Mouse (Mus musculus): Measurements from ENCODE around the gene Atad5. TPM values are rescaled to one million over a fixed set of nuclear protein-coding genes. Genes with fewer than 3 reads are reported as not detected.
A peak's percentile ranks its signal among the peaks of the same experiment; 100 is the strongest.

The Atad5 gene
- polyA plus RNA-seq, 1 experiment from 2014 or later, result 9.1 TPM

DNA sequence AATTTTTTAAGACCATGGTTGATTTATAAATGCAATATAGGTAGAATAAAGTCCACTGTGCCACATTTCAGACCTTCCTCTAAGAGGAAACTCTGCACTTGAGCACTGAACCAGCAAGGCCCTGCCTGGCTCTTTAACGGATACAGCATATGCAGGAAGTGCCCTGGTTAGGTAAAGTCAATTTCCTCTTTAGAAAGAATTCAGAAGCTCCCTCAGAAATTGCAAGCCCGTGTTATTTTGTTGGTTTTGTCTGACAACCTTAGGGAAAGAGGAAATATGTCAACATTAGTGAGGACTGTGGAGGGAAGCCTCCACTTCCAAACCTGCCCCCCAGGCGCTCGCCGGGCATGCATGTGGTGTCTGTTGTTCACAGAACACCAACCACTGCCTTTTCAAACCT, 21.6 kb upstream of the Atad5 start:
- no peak for ATAC-seq (ENCODE audit: insufficient read depth)
- Histone ChIP-seq H3K27ac (replicated peaks) (peak overlapping the region; percentile 30; the same call in 1 of the 2 replicates), H3K4me2 (no peak overlapping the region), H3K4me3 (replicated peaks) (no peak overlapping the region), H3K27me3 (no peaks in the 10 kb centered on the region), H3K9ac (no peak overlapping the region), H3K36me3 (replicated peaks) (peaks cover 70% of the 10 kb centered on the region), H3K9me3 (replicated peaks) (no peaks in the 10 kb centered on the region), H3K4me1 (replicated peaks) (peaks cover 34% of the 10 kb centered on the region)
- 49% methylated on average over 5 of the region's 5 CpGs for WGBS (ENCODE audit: insufficient replicate concordance)

DNA sequence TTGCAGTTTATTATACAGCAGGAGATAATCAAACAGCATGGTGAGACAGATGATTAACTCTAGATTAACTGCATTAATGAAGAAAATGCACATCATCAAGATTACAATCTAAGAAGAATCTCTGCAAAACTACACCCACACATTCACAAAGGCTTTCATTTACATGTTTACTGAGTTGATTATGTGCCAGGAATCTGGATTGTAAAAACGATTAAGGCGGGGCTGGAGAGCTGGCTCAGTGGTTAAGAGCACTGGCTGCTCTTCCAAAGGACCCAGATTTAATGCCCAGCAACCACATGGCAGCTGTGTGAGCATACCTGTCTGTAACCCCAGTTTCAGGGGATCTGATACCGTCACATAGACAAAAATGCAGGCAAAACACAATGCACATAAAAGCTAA, 19.4 kb upstream of the Atad5 start:
- Histone ChIP-seq H3K4me1 (replicated peaks) (peaks cover 53% of the 10 kb centered on the region), H3K36me3 (replicated peaks) (peaks cover 66% of the 10 kb centered on the region), H3K9ac (no peak overlapping the region), H3K27me3 (no peaks in the 10 kb centered on the region), H3K27ac (replicated peaks) (no peak overlapping the region), H3K9me3 (replicated peaks) (no peaks in the 10 kb centered on the region), H3K4me3 (replicated peaks) (no peak overlapping the region), H3K4me2 (no peak overlapping the region)
- 74% methylated on average over 3 of the region's 3 CpGs for WGBS (ENCODE audit: insufficient replicate concordance)
- no peak for ATAC-seq (ENCODE audit: insufficient read depth)

DNA sequence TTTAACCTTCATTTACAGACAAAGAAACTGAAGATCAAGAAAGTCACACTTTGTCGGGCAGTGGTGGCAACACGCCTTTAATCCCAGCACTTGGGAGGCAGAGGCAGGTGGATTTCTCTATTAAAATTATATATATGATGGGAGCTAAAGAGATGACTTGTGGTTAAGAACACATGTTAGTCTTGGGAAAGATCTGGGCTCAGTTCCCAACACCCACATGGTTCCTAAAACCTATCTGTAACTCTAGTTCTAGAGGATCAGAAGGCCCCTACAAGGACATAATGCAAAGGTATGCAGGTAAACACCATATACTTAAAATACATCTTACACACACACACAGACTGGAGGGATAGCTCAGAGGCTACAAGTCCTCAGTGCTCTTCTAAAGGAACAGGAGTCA, 18.2 kb upstream of the Atad5 start:
- Histone ChIP-seq H3K4me3 (replicated peaks) (no peak overlapping the region), H3K36me3 (replicated peaks) (peaks cover 65% of the 10 kb centered on the region), H3K27me3 (no peaks in the 10 kb centered on the region), H3K27ac (replicated peaks) (peak overlapping the region; percentile 26; the same call in 1 of the 2 replicates), H3K9me3 (replicated peaks) (no peaks in the 10 kb centered on the region), H3K4me1 (replicated peaks) (peaks cover 65% of the 10 kb centered on the region), H3K4me2 (no peak overlapping the region), H3K9ac (no peak overlapping the region)
- WGBS (ENCODE audit: insufficient replicate concordance), result 86% methylated on average over 2 of the region's 2 CpGs
- no peak for ATAC-seq (ENCODE audit: insufficient read depth)

DNA sequence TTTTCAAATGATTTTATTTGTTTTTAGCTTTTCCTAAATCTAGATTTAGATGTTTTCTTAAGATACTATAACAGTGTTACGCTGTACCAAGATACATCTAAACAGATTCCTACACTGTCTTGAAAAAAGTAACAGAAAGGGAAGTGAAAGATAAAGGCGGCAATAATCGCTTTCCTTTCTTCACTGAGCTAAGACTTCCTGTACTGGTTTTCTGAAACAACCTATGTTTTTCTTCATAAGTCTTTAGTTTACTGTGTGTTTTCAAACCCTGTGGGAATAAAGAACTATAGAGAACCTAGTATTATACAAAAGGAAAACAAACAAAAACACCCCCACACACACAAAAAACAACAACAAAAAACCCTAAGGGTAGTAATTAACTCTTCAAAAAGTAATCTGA, 16.8 kb upstream of the Atad5 start:
- WGBS (ENCODE audit: insufficient replicate concordance), result 24% methylated on average over 3 of the region's 3 CpGs
- H3K9ac ChIP-seq, result no peak overlapping the region
- H3K4me3 ChIP-seq (replicated peaks), result no peak overlapping the region
- 0 out of 2 replicates have a peak overlapping the region, but pooled peaks have one; percentile 11 for H3K27ac ChIP-seq (replicated peaks)
- peaks cover 72% of the 10 kb centered on the region for H3K4me1 ChIP-seq (replicated peaks)
- H3K27me3 ChIP-seq, result no peaks in the 10 kb centered on the region
- 0 out of 2 replicates have a peak overlapping the region, but pooled peaks have one; percentile 14 for H3K4me2 ChIP-seq
- peaks cover 64% of the 10 kb centered on the region for H3K36me3 ChIP-seq (replicated peaks)
- H3K9me3 ChIP-seq (replicated peaks), result no peaks in the 10 kb centered on the region
- ATAC-seq (ENCODE audit: insufficient read depth), result no peak

DNA sequence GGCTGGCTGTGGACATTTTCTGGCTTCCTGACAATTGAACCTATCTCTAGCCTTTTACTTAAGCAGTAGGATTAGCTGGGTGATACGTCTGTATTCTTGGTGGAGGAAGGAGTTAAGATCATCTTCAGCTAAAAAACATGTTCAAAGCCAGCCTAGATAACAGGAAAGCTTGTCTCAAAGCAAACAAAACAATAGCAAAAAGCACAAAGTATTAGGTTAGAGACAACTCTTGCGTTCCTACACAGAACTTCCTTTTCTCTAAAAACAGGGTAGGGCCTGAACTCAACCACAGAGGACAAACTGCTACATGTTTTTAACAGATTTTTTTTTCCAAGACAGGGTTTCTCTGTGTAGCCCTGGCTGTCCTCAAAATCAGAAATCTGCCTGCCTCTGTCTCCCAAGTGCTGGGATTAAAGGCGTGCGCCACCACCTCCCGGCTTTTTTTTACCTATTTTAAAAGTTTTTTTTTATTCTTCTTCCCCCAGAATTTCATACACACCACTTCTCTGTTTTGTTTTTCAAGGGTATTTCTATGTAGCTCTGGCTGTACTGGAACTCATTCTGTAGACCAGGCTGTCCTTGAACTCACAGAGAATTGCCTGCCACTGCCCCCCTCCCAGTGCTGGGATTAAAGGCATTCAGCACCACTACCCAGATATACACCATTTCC, 13.5 kb upstream of the Atad5 start:
- H3K4me1 ChIP-seq (replicated peaks), result peaks cover 71% of the 10 kb centered on the region
- no peak overlapping the region for H3K4me3 ChIP-seq (replicated peaks)
- H3K9ac ChIP-seq, result no peak overlapping the region
- H3K27ac ChIP-seq (replicated peaks), result peak overlapping the region; percentile 55; the same call in 1 of the 2 replicates
- H3K36me3 ChIP-seq (replicated peaks), result peaks cover 54% of the 10 kb centered on the region
- no peak overlapping the region for H3K4me2 ChIP-seq
- ATAC-seq (ENCODE audit: insufficient read depth), result no peak
- no peaks in the 10 kb centered on the region for H3K9me3 ChIP-seq (replicated peaks)
- WGBS (ENCODE audit: insufficient replicate concordance), result 69% methylated on average over 5 of the region's 5 CpGs
- no peaks in the 10 kb centered on the region for H3K27me3 ChIP-seq

DNA sequence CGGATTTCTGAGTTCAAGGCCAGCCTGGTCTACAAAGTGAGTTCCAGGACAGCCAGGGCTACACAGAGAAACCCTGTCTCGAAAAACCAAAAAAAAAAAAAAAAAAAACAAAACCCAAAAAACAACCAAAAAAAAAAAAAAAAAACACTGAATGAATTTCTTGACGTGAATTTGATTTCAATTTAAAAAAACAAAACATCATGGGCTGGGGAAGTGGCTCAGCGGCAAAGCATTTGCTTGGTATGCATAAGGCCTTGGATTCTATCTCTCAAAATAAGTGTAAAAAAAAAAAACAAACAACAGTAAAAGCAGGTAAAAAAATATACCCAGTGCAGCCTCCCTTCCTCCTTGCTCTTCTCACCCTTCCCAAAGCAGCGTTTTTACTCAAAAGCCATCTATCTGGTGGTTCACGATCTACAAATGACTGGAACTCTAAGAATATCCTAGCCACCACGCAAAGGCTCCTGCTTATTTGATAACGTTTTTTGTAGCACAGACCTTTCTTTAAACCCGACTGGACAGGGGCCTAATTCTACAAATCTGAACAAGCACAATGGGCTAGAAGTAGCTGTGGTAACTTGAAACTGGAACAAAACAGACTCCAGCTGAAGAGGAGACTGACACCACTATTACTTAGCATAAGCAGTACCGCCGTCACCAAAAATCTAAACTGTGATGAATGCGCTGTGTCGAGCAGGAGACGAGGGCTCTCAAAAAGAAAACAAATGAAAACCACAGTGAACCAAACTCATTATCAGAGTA, 11.2 kb upstream of the Atad5 start:
- Histone ChIP-seq H3K27ac (replicated peaks) (peak overlapping the region; percentile 71), H3K27me3 (no peaks in the 10 kb centered on the region), H3K36me3 (replicated peaks) (peaks cover 45% of the 10 kb centered on the region), H3K4me3 (replicated peaks) (peak overlapping the region; percentile 100), H3K9me3 (replicated peaks) (no peaks in the 10 kb centered on the region), H3K4me1 (replicated peaks) (peaks cover 75% of the 10 kb centered on the region), H3K9ac (peak overlapping the region; percentile 37), H3K4me2 (peak overlapping the region; percentile 74)
- 48% methylated on average over 14 of the region's 14 CpGs for WGBS (ENCODE audit: insufficient replicate concordance)
- ATAC-seq (ENCODE audit: insufficient read depth), result no peak

DNA sequence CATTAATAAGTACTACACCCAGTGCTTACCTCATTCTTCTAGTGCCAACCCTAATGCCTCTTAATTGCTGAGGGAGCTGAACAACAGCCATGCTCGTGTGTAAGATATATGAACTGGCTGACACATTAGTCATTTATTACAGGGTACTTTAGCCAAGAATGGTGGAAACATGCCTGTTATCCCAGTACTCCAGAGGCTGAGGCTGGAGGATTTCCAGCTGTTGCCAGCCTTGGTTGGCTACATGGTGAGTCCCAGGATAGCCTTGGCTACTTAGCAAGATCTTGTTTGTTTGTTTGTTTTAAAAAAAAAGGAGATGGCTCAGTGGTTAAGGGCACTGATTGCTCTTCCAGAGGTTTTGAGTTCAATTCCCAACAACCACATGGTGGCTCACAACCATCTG, 10.4 kb upstream of the Atad5 start:
- ATAC-seq (ENCODE audit: insufficient read depth), result no peak
- Histone ChIP-seq H3K27me3 (no peaks in the 10 kb centered on the region), H3K4me1 (replicated peaks) (peaks cover 72% of the 10 kb centered on the region), H3K9ac (peak overlapping the region; percentile 34), H3K4me2 (peak overlapping the region; percentile 74), H3K36me3 (replicated peaks) (peaks cover 38% of the 10 kb centered on the region), H3K4me3 (replicated peaks) (peak overlapping the region; percentile 100), H3K9me3 (replicated peaks) (no peaks in the 10 kb centered on the region), H3K27ac (replicated peaks) (peak overlapping the region; percentile 71)
- WGBS (ENCODE audit: insufficient replicate concordance), result 32% methylated on average over 1 of the region's 1 CpGs

DNA sequence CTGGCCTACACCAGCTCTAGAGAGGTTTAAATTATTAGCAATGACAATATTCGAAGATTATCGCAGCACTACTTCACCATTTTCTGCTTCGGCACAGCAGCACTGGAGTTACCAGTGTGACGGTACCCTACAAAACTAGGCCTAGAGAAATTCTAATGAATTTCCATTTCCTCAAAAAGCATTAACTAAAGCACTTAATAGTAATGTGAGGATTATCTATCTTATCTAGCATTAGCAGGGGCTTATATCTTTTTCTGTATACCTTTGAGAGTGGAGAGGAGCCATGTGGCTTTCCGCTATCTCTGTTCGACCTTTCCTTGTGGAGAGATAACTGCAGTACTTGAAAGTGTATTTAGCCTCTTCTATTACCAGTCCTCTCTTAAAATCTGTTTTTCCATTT, 9.4 kb upstream of the Atad5 start:
- WGBS (ENCODE audit: insufficient replicate concordance), result 12% methylated on average over 6 of the region's 6 CpGs
- H3K27me3 ChIP-seq, result no peaks in the 10 kb centered on the region
- H3K36me3 ChIP-seq (replicated peaks), result peaks cover 31% of the 10 kb centered on the region
- no peaks in the 10 kb centered on the region for H3K9me3 ChIP-seq (replicated peaks)
- H3K27ac ChIP-seq (replicated peaks), result peak overlapping the region; percentile 100
- no peak for ATAC-seq (ENCODE audit: insufficient read depth)
- H3K9ac ChIP-seq, result peak overlapping the region; percentile 100
- peak overlapping the region; percentile 100 for H3K4me3 ChIP-seq (replicated peaks)
- H3K4me2 ChIP-seq, result peak overlapping the region; percentile 74
- peaks cover 66% of the 10 kb centered on the region for H3K4me1 ChIP-seq (replicated peaks)

DNA sequence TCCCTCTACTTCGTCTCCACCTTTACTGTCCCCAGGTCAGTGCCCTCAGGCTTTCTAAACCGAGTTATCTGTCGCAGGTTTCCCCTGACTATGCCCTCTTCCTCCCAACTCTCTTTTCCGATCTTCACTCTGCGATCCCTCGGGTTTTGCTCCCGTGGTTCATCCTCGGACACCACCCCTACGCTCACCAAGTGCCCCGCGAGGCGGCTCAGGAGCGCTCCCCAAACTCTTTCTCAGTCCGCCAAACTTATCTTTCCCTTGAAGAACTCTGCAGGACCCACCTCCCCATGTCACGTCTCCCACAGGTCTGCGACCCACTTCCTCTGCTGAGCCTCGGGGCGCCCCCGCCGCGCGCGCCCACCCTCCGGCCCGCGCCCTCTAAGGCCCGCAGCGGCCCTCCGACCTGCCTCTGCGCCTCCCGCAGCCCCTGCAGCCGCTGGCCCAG, 8.8 kb upstream of the Atad5 start:
- Histone ChIP-seq H3K9me3 (replicated peaks) (no peaks in the 10 kb centered on the region), H3K9ac (peak overlapping the region; percentile 100), H3K4me3 (replicated peaks) (peak overlapping the region; percentile 100), H3K4me1 (replicated peaks) (peaks cover 64% of the 10 kb centered on the region), H3K27ac (replicated peaks) (peak overlapping the region; percentile 100), H3K4me2 (peak overlapping the region; percentile 74), H3K36me3 (replicated peaks) (peaks cover 27% of the 10 kb centered on the region), H3K27me3 (no peaks in the 10 kb centered on the region)
- ATAC-seq (ENCODE audit: insufficient read depth), result peak; percentile 27
- WGBS (ENCODE audit: insufficient replicate concordance), result under 1% methylated on average over 32 of the region's 32 CpGs

DNA sequence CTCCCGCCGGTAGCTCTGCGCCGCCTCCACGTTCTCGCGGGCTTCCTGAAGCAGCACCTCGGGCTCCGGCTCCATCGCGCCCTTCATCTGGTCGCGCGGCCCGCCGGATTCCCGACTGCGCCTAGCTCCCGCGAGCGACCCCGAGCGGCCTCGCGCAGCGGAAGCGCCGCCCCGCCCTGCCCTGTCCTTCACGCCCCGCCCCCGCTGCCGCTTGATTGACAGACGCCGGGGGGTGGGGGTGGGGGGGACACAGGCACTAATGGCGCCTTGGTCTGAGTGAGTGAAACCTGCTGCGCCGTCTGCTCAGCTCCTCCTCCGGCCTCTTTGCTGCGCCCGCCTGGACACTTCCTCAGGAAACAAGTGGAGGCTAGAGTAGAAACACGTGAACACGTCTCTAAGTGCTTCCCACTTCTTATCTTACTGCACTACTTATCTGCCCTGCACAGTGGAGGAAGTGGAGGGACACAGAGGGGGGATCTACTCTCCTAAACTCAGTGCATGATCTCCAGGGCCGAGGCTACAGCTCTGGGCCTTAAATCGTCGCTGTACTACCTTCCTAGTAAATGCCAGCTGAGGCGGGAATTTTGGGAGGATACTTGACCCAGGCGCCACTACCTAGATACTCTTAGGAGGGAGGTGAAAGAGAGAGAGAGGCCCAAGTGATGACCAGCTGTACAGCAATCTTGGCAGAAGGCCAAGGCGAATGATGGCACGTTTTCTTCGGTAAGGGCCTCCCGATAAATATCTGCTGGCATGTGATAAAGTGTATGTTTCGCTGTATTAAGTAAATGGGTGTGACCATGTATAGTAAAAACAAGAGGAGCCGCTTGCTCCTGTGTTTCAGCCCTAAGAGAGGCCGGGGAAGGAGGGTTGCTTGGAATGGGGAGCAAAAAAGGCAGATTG, 8.1 kb upstream of the Atad5 start, which contains the start of gene Crlf3:
Crlf3 (minus strand) TSS at position 166 of the 903 bp plus-strand sequence.
- H3K9me3 ChIP-seq (replicated peaks), result no peaks in the 10 kb centered on the region
- ATAC-seq (ENCODE audit: insufficient read depth), result peak; percentile 93
- WGBS (ENCODE audit: insufficient replicate concordance), result 1% methylated on average over 55 of the region's 55 CpGs
- peaks cover 20% of the 10 kb centered on the region for H3K36me3 ChIP-seq (replicated peaks)
- H3K27me3 ChIP-seq, result no peaks in the 10 kb centered on the region
- H3K27ac ChIP-seq (replicated peaks), result peak within 1 kb of the TSS; percentile 100
- peak within 1 kb of the TSS; percentile 100 for H3K9ac ChIP-seq
- peak within 1 kb of the TSS; percentile 100 for H3K4me3 ChIP-seq (replicated peaks)
- H3K4me2 ChIP-seq, result peak within 1 kb of the TSS; percentile 74
- H3K4me1 ChIP-seq (replicated peaks), result peaks cover 64% of the 10 kb centered on the region
